Mouse (Mus musculus) heart, embryonic 13.5 days (tissue): ENCODE data around the gene Aqr. TPM values are rescaled to one million over a fixed set of nuclear protein-coding genes. Genes with fewer than 3 reads are reported as not detected.

Experiments
- ATAC-seq: fragments of 200-750 bp; cut with Nextera tagmentation; 2 replicates; pipeline ENCODE4 v1.8.0; 2017; ENCODE audit warnings: moderate TSS enrichment; ENCODE audit not compliant: insufficient number of reproducible peaks, low FRiP score, low TSS enrichment; ENCODE audit errors: extremely low read depth
- H3K27ac ChIP-seq: fragments of 300-500 bp; sonication (generic); replicated peaks from 2 replicates; pipeline ENCODE4 v1.5.1; 2015; ENCODE audit warnings: moderate library complexity, mild to moderate bottlenecking, inconsistent platforms
- H3K27me3 ChIP-seq: fragments of 300-500 bp; sonication (generic); replicated peaks from 2 replicates; pipeline ENCODE4 v1.6.1; 2015; ENCODE audit warnings: mild to moderate bottlenecking, inconsistent platforms
- H3K36me3 ChIP-seq: fragments of 300-500 bp; sonication (generic); 2 replicates; pipeline ENCODE4 v1.6.1; 2015; ENCODE audit warnings: mild to moderate bottlenecking, inconsistent platforms
- H3K4me1 ChIP-seq: fragments of 300-500 bp; sonication (generic); 2 replicates; pipeline ENCODE4 v1.6.1; 2015; ENCODE audit warnings: inconsistent platforms
- H3K4me2 ChIP-seq: fragments of 300-500 bp; sonication (generic); 2 replicates; pipeline ENCODE4 v1.6.1; 2015; ENCODE audit warnings: inconsistent platforms, mild to moderate bottlenecking, moderate library complexity
- H3K4me3 ChIP-seq: fragments of 300-500 bp; sonication (generic); 2 replicates; pipeline ENCODE4 v1.5.1; 2015; ENCODE audit warnings: moderate library complexity, mild to moderate bottlenecking, inconsistent platforms
- H3K9ac ChIP-seq: fragments of 300-500 bp; sonication (generic); 2 replicates; pipeline ENCODE4 v1.6.1; 2015; ENCODE audit warnings: inconsistent platforms, mild to moderate bottlenecking, moderate library complexity
- H3K9me3 ChIP-seq: fragments of 300-500 bp; sonication (generic); 2 replicates; pipeline ENCODE4 v1.6.1; 2016; ENCODE audit warnings: inconsistent platforms
- WGBS: fragments of 180-500 bp; shearing (Covaris S2); methylation state at CpG from one replicate; pipeline ENCODE4 v1.1.7; 2015; ENCODE audit warnings: mixed read lengths; 5-methylcytosine and 5-hydroxymethylcytosine counted together
- polyA plus RNA-seq: library from polyadenylated mRNA; unstranded; fragments of >200 nt; fragmentation: Nextera tagmentation; extraction: Ambion mirVana; gene quantifications from 2 replicates; pipeline ENCODE4 v1.2.1, GENCODE M21; 2015

Gene Aqr
- polyA plus RNA-seq, 1 experiment from 2014 or later: 23.1 TPM

DNA sequence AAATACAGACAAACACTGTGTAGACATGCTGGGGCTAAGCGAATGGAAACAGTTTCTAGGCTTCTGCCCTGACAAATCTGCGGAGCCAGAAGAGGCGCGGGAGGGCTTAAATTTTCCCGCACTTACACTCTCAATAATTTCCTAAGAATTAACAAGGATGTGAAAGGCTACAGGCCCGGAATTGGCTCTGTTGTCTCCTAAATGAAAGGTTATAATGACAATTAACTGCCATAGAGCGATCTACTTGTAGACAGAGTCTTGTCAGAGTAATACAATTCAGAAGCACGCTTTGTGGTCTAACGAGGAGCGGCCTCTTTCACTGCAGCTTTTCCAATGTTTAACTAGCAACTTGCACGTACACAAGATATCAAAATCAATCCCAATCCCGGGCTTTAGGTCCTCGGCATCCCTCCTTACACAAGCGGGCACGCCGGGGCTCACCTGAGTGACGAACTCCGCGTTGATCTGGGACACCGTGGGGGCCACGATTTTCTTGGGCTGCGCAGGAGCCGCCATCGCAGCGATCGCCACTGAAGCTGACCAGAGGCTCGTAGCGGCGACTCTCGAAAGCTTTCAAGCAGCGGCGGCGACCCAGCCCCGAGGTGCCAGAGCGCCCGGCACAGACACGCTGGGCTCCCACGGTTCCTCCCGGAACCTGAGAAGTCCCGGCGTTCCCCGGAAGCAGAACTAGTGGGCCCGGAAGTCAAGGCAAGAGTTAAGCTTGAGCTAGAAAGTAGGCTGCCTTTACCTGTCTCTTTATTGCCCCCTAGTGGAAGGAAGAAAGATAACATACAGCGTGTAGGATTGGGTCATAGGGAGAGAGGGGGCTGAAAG is 12.0 kb downstream of the Aqr start:
- Histone ChIP-seq H3K27ac (0 out of 2 replicates have a peak overlapping the region, but pooled peaks have one; percentile 28), H3K27me3 (0 out of 2 replicates have a peak, but pooled peaks cover 4% of the 10 kb centered on the region), H3K9ac (peak overlapping the region; percentile 95), H3K36me3 (peaks cover 19% of the 10 kb centered on the region), H3K4me3 (peak overlapping the region; percentile 91), H3K9me3 (no peaks in the 10 kb centered on the region), H3K4me1 (peaks cover 11% of the 10 kb centered on the region), H3K4me2 (peak overlapping the region; percentile 94)
- WGBS: under 1% methylated on average over 44 of the region's 44 CpGs
- peak; percentile 71 for ATAC-seq

DNA sequence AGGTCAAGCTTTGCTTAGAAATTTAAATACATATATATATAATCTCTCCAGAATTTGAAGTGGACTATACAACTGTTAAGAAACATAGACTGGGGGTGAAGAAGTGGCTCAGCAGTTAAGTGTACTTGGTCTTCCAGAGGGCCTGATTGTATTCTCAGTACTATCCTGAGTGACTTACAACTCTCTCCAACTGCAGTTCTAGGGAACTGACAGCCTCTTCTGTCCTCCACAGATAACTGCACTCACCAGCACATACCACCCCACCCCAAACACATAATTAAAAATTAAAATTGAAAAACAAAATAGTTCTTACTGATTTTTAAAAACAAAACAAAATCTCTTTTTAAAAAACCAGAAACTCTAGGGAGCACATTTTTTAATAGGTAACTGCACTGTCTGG is 13.6 kb downstream of the Aqr start:
- ATAC-seq: no peak
- no peak overlapping the region for H3K4me3 ChIP-seq
- 0 out of 2 replicates have a peak, but pooled peaks cover 4% of the 10 kb centered on the region for H3K27me3 ChIP-seq
- peaks cover 11% of the 10 kb centered on the region for H3K4me1 ChIP-seq
- H3K9ac ChIP-seq: no peak overlapping the region
- H3K36me3 ChIP-seq: peaks cover 28% of the 10 kb centered on the region
- H3K4me2 ChIP-seq: peak overlapping the region; percentile 94; the same call in 1 of the 2 replicates
- no peak overlapping the region for H3K27ac ChIP-seq
- no peaks in the 10 kb centered on the region for H3K9me3 ChIP-seq

DNA sequence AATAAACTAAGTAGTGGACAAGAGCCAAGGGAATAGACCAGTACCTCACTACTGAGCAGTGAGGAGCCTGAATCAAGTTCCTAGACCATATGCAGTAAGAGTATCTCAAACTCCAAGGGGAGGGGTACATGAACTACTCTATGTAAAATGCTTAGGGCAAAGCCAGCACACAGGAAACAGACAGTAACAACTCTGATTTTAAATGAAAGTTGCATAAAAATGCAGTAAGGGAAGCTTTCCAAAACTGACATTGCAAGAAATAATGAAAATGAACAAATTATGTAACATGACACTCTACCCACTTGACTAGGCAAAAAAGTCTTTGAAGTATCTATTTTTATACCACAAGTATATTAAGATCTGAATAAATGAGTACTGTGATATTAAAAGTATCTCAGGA is 19.0 kb downstream of the Aqr start:
- Histone ChIP-seq H3K9me3 (no peaks in the 10 kb centered on the region), H3K4me3 (no peak overlapping the region), H3K36me3 (peaks cover 73% of the 10 kb centered on the region), H3K27me3 (no peaks in the 10 kb centered on the region), H3K27ac (no peak overlapping the region), H3K9ac (no peak overlapping the region), H3K4me2 (no peak overlapping the region), H3K4me1 (no peaks in the 10 kb centered on the region)
- ATAC-seq: no peak

DNA sequence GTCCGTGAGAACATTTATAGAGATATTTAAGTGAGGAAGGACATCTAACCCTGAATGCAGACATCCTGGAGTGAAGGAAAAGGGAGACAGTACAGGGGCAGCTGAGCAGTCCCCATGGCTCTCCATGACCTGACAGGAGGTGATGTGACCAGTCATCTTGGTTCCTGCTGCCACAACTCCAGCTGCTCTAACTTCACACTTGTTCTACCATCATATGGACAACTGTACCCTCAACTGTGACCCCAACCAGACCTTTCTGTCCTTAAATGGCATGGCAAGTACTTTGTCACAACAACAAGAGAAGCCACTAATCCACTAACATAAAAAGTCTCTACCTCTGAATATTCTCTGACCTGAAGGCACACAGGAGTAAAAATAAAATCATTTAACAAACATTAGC is 24.8 kb downstream of the Aqr start:
- no peak overlapping the region for H3K4me2 ChIP-seq
- H3K36me3 ChIP-seq: peaks cover 85% of the 10 kb centered on the region
- H3K9ac ChIP-seq: no peak overlapping the region
- no peak overlapping the region for H3K4me3 ChIP-seq
- no peak for ATAC-seq
- no peaks in the 10 kb centered on the region for H3K27me3 ChIP-seq
- no peaks in the 10 kb centered on the region for H3K4me1 ChIP-seq
- no peaks in the 10 kb centered on the region for H3K9me3 ChIP-seq
- no peak overlapping the region for H3K27ac ChIP-seq
- WGBS: 83% methylated on average over 1 of the region's 1 CpGs

DNA sequence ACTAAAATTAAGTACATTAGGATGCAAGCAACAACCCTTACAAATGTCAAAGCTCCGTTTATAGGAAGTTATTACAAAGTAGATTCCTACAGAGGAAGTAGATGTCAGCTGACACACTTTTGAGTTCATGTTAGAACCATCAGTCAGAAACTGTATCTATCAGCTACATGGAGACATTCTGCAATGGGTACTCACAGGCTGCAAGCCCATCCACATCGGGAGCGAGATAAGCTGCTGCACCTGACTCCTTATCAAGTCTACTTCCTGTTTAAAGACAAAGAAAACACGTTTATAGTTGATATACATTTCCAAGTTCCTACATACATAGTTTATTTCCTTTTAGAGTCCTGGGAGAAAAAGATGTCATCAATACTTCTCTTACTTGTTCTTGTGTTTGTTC is 29.5 kb downstream of the Aqr start:
- ATAC-seq: no peak
- Histone ChIP-seq H3K9ac (no peak overlapping the region), H3K4me2 (no peak overlapping the region), H3K9me3 (no peaks in the 10 kb centered on the region), H3K4me1 (no peaks in the 10 kb centered on the region), H3K27me3 (no peaks in the 10 kb centered on the region), H3K4me3 (no peak overlapping the region), H3K36me3 (peaks cover 89% of the 10 kb centered on the region), H3K27ac (no peak overlapping the region)
- 52% methylated on average over 4 of the region's 4 CpGs for WGBS

DNA sequence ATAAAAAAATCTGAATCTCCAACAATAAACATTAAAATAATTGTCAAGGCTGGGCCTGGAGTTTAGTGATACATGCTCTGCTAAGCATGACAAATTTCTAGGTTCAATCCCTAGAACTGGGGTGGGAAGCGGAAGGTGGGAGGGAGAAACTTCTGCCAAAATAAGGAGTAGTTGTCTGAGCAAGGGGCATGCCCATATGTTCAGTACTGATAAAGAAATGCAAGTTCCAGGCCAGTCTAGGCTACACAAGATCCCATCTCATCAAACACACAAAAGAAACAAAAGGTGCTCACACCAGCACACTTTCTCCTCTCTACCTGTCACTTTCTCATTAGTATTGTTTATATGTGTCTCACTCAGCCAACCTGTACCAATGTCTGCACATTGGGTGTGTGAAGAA is 30.2 kb downstream of the Aqr start:
- Histone ChIP-seq H3K27ac (no peak overlapping the region), H3K36me3 (peaks cover 91% of the 10 kb centered on the region), H3K9me3 (no peaks in the 10 kb centered on the region), H3K9ac (no peak overlapping the region), H3K27me3 (no peaks in the 10 kb centered on the region), H3K4me3 (no peak overlapping the region), H3K4me2 (no peak overlapping the region), H3K4me1 (no peaks in the 10 kb centered on the region)
- no peak for ATAC-seq
- WGBS: 71% methylated on average over 1 of the region's 1 CpGs

DNA sequence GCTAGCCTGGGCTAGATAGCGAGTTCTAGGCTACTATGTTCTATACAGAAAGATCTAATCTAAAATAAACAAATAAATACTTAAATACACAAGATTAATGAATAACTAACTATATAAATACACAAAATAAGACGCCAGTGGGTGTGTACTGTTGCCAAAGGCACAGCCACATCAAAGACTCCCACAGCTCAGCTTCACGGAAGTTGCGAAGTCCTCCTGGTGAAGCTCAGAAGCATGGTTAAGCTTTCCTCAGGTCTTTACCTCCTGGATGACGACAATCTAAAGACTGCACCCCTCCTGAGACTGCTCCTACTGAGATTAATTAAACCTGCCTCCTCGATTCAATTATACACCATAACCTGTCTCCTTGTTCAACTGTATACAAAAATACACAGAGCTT is 33.6 kb downstream of the Aqr start:
- H3K4me1 ChIP-seq: no peaks in the 10 kb centered on the region
- no peaks in the 10 kb centered on the region for H3K27me3 ChIP-seq
- H3K36me3 ChIP-seq: peaks cover 90% of the 10 kb centered on the region
- H3K9me3 ChIP-seq: no peaks in the 10 kb centered on the region
- no peak overlapping the region for H3K27ac ChIP-seq
- 90% methylated on average over 6 of the region's 6 CpGs for WGBS
- no peak overlapping the region for H3K9ac ChIP-seq
- H3K4me3 ChIP-seq: no peak overlapping the region
- H3K4me2 ChIP-seq: no peak overlapping the region
- no peak for ATAC-seq

DNA sequence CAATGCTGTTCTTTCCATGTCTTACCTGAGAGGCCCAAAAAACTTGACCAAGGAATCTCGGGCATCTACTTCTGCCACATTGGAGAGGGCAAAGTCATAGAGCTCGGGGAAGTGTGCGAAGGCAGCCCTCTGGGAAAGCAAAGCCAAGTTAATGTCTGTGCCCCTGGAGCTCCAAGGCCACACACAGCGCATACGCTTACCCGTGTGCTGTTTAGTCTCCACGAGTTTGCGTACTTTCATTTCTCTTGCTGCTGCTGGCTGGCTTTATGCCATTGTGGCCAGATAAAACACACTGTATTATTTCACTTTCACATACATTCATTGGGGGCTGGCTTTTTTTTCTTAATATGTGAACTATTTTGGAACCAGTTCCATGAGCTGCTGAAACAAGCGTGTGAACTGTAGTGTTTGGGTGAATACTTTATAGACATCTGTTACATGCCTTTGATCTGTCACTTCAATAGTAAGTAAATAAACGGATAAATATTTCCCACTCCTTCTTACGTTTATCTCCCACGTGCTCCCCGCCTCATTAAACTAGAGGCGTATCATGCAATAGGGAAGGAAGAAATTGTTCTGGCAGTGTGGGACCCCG is 39.9 kb downstream of the Aqr start:
- no peak for ATAC-seq
- no peaks in the 10 kb centered on the region for H3K27me3 ChIP-seq
- H3K27ac ChIP-seq: no peak overlapping the region
- no peak overlapping the region for H3K4me3 ChIP-seq
- peaks cover 90% of the 10 kb centered on the region for H3K36me3 ChIP-seq
- H3K9me3 ChIP-seq: no peaks in the 10 kb centered on the region
- H3K4me2 ChIP-seq: no peak overlapping the region
- no peak overlapping the region for H3K9ac ChIP-seq
- 89% methylated on average over 15 of the region's 15 CpGs for WGBS
- H3K4me1 ChIP-seq: no peaks in the 10 kb centered on the region

DNA sequence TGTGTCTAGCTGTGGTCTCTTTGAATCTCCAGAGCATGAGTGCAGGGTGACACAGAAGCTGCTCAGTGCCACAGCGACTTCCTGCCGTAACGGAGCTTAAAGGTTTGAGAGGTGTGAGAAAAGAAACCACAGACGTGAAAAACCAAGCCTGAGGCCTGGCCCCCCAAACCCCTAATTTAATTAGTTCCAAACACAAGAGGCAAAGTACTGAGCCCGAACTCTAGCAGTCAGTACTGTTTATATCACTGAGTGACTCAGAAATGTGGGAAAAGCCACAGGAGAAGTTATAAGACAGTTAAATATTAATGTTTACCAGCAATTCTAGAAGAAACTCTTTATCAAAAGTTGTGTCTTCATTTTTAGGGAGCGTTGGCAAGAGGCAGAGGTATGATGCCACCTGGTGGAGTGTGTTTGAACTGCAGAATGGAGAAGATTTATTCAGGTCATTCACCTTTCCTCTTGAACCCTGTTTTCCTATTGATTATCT is 41.5 kb downstream of the Aqr start:
- Histone ChIP-seq H3K9me3 (no peaks in the 10 kb centered on the region), H3K27me3 (no peaks in the 10 kb centered on the region), H3K27ac (no peak overlapping the region), H3K4me2 (no peak overlapping the region), H3K9ac (peak overlapping the region; percentile 25; the same call in 1 of the 2 replicates), H3K4me3 (no peak overlapping the region), H3K36me3 (peaks cover 91% of the 10 kb centered on the region), H3K4me1 (no peaks in the 10 kb centered on the region)
- no peak for ATAC-seq
- 74% methylated on average over 6 of the region's 6 CpGs for WGBS

DNA sequence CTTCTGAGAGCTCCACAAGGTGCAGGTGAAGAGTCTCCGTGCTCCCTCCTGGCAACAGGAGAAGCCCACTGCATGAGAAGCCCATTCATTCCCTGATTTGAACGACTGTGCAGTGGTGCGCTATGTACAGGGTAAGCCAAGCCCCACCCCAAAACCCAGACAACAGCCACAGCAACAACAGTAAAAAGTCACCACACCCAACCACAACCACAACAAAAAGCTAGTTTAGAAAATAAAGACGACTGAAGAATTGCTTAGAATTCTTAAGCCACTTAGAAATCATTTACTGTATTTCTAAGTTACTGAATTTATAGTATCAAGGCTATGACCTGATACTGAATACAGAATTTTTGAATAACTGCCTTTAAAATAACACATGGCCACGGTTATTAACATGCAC is 41.9 kb downstream of the Aqr start:
- H3K9ac ChIP-seq: no peak overlapping the region
- H3K4me2 ChIP-seq: no peak overlapping the region
- ATAC-seq: no peak
- H3K9me3 ChIP-seq: no peaks in the 10 kb centered on the region
- no peak overlapping the region for H3K4me3 ChIP-seq
- no peak overlapping the region for H3K27ac ChIP-seq
- H3K36me3 ChIP-seq: peaks cover 91% of the 10 kb centered on the region
- H3K27me3 ChIP-seq: no peaks in the 10 kb centered on the region
- H3K4me1 ChIP-seq: no peaks in the 10 kb centered on the region
- WGBS: 91% methylated on average over 5 of the region's 5 CpGs

DNA sequence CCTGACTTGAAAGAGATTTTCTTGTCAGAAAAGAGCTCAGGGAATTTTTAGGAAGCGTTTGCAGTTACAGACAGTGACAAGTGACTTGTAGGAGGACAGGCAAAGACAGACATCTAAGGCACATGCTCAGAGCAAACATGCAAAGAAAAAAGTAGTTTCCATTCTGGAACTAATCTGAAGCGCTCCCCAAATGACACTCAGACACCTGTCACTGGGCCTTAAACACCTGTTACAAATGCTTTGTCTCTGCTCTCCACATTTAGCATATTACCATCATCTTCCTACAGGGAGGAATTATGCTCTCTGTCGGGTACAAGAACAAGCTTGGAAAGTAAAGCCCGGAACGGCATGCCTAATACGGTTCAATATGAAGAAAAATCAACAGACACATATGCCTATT is 43.0 kb downstream of the Aqr start:
- H3K4me2 ChIP-seq: no peak overlapping the region
- H3K9ac ChIP-seq: no peak overlapping the region
- no peak for ATAC-seq
- no peak overlapping the region for H3K4me3 ChIP-seq
- H3K27me3 ChIP-seq: no peaks in the 10 kb centered on the region
- H3K27ac ChIP-seq: no peak overlapping the region
- H3K9me3 ChIP-seq: no peaks in the 10 kb centered on the region
- no peaks in the 10 kb centered on the region for H3K4me1 ChIP-seq
- peaks cover 92% of the 10 kb centered on the region for H3K36me3 ChIP-seq
- 87% methylated on average over 6 of the region's 6 CpGs for WGBS

DNA sequence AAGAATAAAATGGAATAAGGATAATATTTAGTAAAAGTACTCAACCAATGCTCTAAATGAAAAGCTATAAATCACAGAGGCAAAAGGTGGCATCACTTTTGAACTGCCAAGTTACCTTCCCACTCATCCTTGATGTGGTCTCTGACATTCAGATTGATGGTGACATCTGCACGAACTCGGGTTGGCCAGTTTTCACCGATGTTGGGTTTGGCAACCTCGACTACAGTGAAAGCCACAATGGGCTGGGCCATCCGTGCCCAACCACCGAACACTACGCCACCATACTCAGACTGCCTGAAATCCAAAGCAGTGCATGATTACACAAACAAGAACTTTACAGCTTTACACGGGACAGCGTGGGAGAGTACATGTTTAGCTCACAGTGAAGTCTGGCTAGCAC is 50.1 kb downstream of the Aqr start:
- ATAC-seq: no peak
- Histone ChIP-seq H3K4me3 (no peak overlapping the region), H3K4me1 (peaks cover 6% of the 10 kb centered on the region; the same call in 1 of the 2 replicates), H3K36me3 (peaks cover 88% of the 10 kb centered on the region), H3K9ac (no peak overlapping the region), H3K27me3 (no peaks in the 10 kb centered on the region), H3K9me3 (no peaks in the 10 kb centered on the region), H3K4me2 (no peak overlapping the region), H3K27ac (no peak overlapping the region)
- 95% methylated on average over 9 of the region's 9 CpGs for WGBS
